Mouse (Mus musculus): Measurements from ENCODE around the gene Rln1.

Rln1 gene

GRCm38 (mm10) chr19:29334068-29334745, at the start of gene Rln1:
Gene Rln1, minus strand, starts transcription at chr19:29334670.
- peak; percentile 74 for ATAC-seq (ENCODE audit: low TSS enrichment)

GRCm38 (mm10) chr19:29383368-29383767, 48.9 kb upstream of the Rln1 start:
- no peak for ATAC-seq (ENCODE audit: low TSS enrichment)

GRCm38 (mm10) chr19:29379839-29380603, 45.6 kb upstream of the Rln1 start:
- ATAC-seq (ENCODE audit: low TSS enrichment) = no peak

GRCm38 (mm10) chr19:29376382-29376781, 41.9 kb upstream of the Rln1 start:
- no peak for ATAC-seq (ENCODE audit: low TSS enrichment)

GRCm38 (mm10) chr19:29374947-29375346, 40.5 kb upstream of the Rln1 start:
- no peak for ATAC-seq (ENCODE audit: low TSS enrichment)

- ATAC-seq (ENCODE audit: low TSS enrichment) = peak; percentile 82
These were observed 39.0 kb upstream of the Rln1 start for GRCm38 (mm10) chr19:29373438-29373837.

GRCm38 (mm10) chr19:29372621-29373020, 38.2 kb upstream of the Rln1 start:
- ATAC-seq (ENCODE audit: low TSS enrichment) = no peak

- ATAC-seq (ENCODE audit: low TSS enrichment) = peak; percentile 76
These were observed 37.7 kb upstream of the Rln1 start for GRCm38 (mm10) chr19:29372138-29372537.

GRCm38 (mm10) chr19:29371284-29372081, 37.0 kb upstream of the Rln1 start:
- no peak for ATAC-seq (ENCODE audit: low TSS enrichment)

- ATAC-seq (ENCODE audit: low TSS enrichment) = no peak
These were observed 36.2 kb upstream of the Rln1 start for GRCm38 (mm10) chr19:29370545-29371283.

GRCm38 (mm10) chr19:29370112-29370511, 35.6 kb upstream of the Rln1 start:
- ATAC-seq (ENCODE audit: low TSS enrichment) = no peak

GRCm38 (mm10) chr19:29368671-29369309, 34.3 kb upstream of the Rln1 start:
- ATAC-seq (ENCODE audit: low TSS enrichment) = no peak

GRCm38 (mm10) chr19:29368041-29368440, 33.6 kb upstream of the Rln1 start:
- ATAC-seq (ENCODE audit: low TSS enrichment) = no peak

- peak; percentile 74 for ATAC-seq (ENCODE audit: low TSS enrichment)
These were observed 32.6 kb upstream of the Rln1 start, which contains the start of the genes Plgrkt and Cd274 for GRCm38 (mm10) chr19:29366969-29367622. Gene Plgrkt, minus strand, starts transcription at chr19:29367390. Gene Cd274, plus strand, starts transcription at chr19:29367455.

- no peak for ATAC-seq (ENCODE audit: low TSS enrichment)
These were observed 31.9 kb upstream of the Rln1 start for GRCm38 (mm10) chr19:29366226-29366968.

- ATAC-seq (ENCODE audit: low TSS enrichment) = no peak
These were observed 30.6 kb upstream of the Rln1 start for GRCm38 (mm10) chr19:29365105-29365504.

- ATAC-seq (ENCODE audit: low TSS enrichment) = no peak
These were observed 29.6 kb upstream of the Rln1 start for GRCm38 (mm10) chr19:29364076-29364475.

GRCm38 (mm10) chr19:29363557-29363956, 29.1 kb upstream of the Rln1 start:
- ATAC-seq (ENCODE audit: low TSS enrichment) = no peak

- ATAC-seq (ENCODE audit: low TSS enrichment) = peak; percentile 24; the same call in 1 of the 2 replicates
These were observed 27.9 kb upstream of the Rln1 start for GRCm38 (mm10) chr19:29362173-29362930.

Data from frontal cortex, adult (tissue).